Mouse (Mus musculus) spleen, postnatal 4 days (tissue): ENCODE results near the gene Gtpbp2.
A peak's percentile ranks its signal among the peaks of the same experiment; 100 is the strongest.

Experiments
- DNase-seq, 2 experiments: peaks; one replicate each; pipeline ENCODE4 v3.0.0; 2022; ENCODE audit warnings: low spot score in 2 of 2

Gtpbp2 gene

DNA sequence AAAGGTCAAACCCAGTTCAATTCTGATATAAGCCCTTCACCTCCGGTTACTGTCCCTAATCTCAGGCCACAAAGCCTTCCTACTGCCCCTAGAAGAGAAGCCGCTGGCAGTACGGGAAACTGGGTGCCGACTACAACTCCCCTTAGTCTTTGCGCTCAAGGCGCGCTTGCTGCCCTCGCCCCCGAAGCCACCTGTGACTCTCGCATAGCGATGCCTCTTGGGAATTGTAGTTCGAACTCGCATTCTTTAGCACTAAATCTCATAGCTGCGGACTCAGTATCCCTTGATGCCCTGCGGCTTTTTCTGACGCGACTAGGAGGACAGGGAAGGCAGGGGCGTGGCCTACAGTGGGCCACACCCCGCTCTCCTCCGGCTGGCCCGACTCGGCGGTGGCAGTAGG, at the start of gene Gtpbp2:
Gene Gtpbp2 (plus strand): TSS at position 347 of the 400 bp plus-strand sequence.
- peak; percentile 94 to 95 for DNase-seq

DNA sequence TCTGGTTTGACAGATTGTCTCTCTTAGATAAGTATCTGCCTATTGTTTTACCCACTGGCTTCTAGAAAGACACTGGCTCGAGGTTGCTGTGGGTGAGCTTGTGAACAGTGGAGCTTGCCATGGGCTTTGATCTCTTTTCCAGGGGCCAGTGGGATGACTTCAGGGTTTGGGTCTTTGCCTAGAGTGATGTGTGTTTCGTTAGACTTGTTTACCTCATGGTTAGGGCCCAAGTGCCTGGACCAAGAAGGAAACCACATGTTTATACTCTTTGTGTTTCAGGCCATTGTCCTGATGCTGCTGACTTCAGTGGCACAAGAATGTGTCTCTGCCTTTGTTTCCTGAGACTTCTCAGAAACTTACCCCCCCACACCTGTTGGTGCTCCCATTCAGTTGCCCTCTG, 45.3 kb upstream of the Gtpbp2 start:
- no peak for DNase-seq

DNA sequence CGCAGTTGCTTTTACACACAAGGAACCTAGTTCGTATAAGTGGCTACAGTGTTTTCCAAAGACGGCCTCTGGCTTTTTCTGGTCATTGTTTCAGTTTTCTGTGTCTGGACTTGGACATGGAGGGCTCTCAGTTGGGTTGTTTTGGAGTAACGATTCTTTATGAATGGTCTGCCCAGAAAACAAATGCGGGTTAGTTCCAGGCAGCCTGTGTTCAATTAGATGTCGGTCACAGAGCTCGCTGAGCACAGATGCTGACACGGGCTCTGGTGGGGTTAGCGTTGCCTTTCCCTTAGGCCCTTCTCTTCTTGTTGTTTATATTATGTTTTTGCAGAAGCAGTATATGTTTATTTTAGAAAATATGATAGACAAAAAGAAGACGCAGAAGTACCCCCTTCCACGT, 44.7 kb upstream of the Gtpbp2 start:
- DNase-seq: no peak

DNA sequence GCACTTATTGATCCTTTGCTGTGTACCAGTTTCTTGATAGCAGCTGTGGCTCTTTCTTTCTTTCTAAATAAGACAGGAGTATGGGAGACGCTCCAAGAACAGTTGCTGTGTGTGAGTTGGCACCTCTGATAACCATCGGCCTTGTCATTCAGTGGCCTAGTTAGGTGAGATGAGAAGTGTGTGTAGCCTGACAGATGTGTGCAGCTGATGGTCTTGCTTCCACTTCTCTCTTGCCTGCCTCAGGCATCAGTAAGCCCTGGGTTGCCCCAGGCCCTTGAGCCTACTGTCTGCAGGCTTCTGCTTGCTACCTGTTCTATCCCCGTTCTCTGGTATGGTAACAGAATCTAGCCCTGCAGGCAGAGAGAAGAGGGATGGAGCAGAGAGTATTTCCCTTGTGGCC, 44.0 kb upstream of the Gtpbp2 start:
- DNase-seq: no peak

DNA sequence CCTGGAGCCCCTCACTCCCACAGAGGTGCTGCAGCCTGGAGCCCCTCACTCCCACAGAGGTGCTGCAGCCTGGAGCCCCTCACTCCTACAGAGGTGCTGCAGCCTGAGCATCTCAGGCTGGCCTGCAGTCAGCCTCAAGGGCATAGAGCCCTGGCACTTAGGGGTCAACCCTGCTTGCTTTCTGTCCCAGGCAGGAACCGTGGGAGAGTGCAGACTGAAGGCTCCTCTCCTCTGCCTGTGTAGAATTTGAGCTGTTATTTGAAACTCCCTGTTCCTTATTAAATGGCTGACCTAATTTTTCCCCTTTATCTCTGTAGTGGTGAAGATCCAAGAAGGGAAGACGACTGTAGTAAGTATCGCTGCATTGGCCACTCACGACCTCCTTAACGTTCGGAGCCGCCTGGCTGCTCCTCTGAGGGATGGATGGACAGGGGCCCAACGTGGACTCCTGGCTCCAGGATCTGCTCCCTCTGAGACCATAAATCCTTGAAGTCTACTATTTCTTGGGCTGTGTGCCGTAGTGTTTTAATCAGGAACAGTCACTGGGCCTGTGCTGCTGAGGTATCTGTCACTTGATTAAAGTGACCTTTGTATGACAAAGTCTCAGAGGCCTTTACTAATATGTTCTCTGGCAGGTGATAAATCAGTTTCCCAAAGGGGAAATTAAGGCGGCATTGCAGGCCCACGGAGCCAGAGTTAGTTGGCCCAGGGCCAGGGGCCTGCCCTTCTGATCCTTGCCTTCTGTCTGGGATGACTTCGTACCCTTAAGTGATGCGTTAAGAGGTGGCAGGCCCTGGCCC, 43.0 kb upstream of the Gtpbp2 start:
- no peak for DNase-seq

DNA sequence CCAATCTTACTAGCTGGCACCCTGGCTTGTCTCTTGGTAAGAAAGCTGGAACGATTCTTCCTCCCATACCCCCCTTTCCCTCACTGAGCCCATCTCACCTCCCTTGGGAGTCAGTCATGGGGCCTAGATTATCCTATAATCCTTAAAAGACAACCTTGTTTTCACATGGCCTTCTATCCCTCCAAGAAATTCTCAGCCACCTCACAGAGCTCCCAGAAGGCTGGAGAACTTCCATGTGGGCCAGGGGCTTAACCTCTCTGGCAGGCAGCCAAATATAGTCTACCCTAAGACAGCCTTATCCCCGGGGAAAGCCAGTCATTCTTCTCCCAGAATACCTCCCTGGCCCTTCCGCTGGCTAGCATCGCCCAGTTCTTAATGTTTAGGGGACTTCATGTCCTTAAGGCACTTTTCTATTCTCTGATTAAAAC, 42.4 kb upstream of the Gtpbp2 start:
- no peak for DNase-seq

DNA sequence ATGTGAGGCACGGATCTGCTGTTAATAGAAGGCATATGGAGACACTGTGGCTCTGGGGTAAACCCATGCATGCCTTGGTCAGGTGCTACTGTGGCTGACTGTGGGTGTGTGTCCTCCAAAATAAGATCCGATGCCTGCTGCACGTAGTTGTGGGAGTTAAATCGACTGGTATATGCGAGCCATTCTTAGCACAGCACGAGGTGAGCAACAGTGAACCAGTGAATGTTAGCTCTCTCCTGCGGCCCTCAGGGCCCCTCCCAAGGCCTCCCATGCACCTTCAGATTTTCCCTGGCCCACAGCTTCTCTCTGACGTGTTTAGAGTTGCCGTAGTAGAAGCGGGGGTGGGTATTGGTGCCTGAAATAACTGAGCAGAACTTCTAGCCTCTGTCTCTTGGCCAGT, 41.2 kb upstream of the Gtpbp2 start:
- no peak for DNase-seq

DNA sequence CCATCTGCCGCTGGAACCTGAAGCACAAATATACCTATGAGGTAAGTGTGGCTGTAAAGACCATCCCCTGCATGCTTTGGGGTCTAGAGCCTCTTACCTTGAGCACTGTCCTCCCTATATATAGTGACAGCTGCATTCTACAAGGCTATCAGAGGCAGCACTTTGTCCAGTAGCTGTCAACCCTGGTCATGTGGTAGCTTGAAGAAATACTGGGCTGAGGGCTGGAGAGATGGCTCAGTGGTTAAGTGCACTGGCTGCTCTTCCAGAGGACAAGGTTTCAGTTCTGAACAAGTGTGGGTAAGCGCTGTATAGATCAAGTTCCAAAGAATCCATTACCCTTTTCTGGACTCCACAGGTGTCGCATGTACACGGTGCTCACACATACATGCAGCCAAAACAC, 38.0 kb upstream of the Gtpbp2 start:
- DNase-seq: no peak

DNA sequence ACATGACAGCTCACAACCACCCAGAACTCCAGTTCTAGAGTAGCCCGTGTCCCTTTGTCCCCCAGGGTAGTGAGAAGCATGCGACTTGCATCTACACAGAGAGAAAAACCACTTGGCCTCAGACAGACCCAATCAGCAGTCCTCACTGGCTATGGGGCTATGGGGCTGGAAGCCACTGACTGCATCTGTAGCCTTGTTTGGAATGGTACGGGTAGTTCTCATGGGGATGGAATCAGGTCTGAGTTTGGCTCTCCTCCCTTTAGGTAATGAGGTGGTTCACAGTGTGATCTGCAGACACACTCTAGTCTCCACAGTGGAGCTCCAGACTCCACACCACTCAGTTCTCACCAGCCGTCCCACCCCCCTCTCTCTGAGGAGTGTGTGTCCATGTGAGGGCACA, 37.5 kb upstream of the Gtpbp2 start:
- DNase-seq: no peak

DNA sequence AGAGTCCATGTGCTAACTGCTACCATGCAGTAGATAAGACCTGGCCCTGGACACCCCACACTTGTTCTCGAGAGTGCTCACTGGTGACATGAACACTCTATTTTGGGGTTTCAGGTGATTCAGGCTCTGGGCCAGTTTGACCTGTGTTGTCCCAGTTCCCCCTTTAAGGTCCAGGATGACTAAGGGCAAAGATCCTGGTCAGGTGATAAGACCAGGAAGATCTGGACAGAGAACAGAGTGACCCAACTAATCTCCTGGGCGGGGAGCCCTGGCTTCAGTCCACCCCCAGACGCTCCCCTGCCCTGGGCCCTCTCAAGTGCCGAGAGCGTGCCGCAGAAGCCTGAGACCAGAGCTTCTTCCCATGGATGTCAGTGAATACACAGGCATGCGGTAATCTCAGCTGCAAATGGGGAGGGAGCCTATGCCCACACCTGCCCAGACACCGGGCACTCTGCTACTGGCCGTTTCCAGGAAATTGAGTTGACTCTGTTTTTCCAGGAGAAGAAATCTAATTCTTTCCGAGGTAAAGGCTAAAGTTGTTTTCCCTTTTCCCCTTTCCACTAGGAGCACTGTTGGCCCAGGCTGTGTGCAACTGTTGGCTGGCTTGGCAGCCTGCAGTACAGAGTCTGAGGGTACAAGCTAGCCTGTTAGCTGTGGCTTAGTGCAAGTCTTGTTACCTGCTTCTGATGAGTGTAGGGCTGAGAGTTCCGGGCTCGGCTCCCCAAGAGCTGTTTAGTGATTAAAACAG, 36.7 kb upstream of the Gtpbp2 start:
- no peak for DNase-seq

DNA sequence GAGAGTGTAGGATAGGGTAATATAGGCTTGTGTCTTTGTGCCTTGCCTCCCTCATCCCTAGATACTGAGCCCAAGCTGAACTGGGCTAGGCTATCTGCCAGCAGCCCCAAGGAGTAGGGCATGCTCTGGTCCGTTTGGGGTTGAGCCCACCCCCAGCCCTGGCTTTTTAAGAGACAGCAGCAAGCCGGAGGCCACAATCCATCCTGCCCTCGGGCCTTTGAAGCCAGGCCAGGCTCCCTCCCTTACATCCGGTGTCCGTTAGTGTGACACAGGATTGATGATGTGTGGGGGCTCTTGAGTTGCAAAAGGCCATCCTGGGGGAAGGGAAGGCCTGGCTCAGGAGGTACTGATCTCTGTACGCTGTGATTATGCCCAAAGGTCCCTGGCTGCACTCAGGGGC, 34.2 kb upstream of the Gtpbp2 start:
- DNase-seq: no peak

DNA sequence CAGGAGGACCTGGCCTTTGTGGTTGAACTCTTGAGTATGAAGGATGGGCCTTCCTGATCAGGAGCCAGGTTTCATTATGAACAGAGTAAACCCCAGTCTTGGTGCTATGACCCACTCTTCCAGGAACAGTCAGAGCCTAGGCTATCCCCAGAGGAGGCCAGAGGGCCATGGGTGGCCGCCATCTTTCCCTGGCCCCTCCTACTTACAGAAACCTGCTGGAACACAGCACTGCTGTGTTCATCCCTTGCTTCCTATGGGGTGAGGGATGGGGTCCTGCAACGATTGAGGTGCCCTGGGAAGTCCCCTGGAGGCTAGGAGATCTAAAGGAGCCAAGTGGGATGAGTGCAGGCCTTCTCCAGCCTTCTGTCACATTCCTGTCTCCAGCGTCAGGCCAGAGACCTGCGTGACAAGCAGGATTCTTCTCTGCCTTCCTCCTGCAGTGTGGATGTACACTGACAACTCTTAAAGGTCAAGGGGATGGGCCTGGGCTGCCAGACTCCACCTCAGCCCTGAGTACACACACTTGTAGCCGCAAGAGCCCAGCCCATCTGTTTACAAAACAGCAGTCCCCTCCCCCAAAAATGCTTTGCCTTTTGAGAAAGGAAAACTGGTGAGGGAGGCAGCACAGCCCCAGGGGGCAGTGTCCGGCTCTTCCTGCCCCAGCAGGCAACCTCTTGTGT, 32.9 kb upstream of the Gtpbp2 start:
- DNase-seq: no peak

DNA sequence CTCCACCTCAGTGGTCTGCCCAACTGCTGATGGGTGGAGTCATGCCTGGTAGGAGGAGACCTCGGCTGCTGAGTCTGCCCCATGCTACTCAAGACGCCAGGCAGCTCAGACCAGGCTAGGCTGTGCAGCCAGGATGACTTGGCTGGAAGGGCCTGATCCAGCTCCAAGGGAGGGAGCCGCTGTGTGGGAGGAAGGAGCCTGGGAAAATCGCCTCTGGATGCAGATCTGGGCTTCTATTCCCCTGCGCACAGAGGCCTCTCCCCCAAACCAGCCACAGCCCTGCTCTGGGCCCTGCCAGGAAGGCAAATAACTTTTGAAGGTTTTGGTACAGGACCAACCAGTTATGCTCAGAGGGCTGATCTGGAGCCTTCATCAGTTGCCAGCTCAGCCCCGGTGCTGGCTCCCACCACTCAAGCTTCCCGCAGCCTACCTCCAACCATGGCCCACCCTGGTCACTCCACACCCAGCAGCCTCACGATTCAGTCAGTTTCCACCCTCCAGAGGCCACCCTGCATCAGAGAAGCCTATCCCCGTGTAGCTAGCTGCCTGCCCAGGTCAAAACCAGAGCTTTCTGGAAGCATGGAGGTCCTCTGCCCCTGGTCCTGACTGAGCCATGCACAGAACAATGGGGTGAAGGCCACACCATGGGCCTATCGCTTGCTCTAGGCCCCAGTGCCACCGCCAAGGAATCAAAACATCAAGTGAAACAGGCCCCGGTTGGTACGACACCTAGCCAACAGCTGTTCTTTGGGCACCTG, 30.9 kb upstream of the Gtpbp2 start:
- DNase-seq: no peak

DNA sequence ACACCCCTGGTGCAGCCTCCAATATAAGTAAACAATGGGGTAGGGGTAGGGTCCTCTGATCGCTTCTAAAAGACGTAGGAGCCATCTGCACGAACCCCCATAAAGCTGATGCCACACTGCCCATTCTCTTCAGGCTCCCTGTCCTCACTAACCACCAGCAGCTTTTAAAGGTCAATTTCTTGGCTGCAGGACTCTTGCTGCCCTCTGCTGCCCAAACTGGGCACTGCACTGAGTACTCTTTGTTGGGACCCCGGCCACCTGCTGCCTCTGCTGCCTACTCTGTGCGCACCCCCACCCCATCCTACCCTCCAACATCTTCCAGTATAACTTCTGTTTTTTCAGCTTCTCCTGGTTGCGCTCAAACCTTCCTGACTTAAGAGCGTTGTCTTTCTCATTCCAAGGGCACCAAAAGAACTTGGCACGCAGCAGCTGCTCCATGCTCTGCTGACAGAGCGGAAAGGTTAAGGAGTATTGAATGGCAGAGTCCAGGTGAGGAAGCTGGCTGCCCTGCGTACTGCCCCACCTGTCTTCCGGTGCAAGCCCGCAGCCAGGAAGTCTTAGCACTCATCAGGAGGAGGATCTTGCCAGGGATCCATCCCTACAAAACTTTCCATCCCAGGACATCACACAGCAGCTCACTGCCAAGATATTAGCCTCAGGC, 28.6 kb upstream of the Gtpbp2 start:
- DNase-seq: peak; percentile 70 to 89

DNA sequence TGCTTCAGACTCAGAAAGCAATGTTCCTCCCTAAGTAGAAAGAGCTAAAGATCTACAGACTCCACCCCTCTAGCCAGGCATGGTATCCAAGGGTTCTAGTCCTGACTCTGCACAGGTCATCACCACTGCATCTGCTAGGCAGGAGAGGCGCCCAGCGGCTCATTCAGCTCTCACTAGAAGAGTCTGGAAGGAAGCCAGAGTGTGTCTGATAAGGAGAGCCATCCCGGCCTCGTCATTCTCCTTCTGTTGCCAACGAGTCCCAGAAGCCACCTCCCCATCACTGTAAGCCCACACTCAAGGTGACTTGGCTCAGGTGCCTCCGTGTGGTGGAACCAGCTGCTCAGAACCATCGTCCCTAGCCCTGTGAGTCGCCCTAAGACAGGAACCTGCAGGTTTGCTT, 28.0 kb upstream of the Gtpbp2 start:
- DNase-seq: no peak

DNA sequence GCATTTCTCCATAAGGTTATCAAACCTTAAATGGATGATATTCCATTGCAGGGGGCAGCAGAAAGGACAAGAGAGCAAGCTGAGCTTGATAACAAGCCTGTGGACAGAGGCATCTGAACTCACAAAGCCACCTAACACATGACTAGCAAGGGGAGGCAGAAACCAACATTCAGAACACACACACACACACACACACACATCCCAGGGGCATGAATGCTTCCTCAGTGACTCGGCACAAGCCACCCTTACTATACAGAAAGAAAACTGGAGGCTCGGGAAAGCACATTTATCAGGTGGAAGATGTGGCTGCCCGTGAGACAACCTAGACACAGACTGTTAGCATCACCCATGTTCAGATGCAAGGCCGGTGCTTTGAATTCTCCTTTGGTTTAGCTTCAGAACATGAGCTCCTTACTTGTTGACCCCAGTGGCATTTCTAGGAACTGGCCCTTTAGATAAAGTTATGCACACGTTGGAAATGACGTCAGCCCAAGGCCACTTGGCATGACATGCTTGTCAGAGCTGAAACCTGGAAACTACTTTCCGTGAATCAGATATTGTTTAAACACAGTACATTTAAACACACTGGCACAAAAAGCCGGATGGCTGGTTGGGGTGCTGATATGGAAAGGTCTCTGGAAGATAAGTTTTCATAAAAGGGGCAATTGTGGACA, 22.1 kb upstream of the Gtpbp2 start:
- no peak for DNase-seq

DNA sequence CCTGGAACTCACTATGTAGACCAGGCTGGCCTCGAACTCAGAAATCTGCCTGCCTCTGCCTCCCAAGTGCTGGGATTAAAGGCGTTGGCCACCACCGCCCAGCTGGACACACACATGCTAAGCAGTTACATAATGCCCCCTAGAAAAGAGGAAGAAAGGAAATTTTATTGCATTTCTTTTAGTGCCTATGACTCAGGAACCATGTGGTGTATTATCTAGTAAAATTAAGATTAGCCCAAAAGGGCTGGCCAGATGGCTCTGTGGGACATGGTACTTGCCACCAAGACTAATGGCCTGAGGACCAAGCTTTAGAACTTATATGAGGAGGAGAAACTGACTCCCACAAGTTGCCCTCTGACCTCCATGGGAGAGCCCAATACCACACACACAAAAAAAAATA, 21.0 kb upstream of the Gtpbp2 start:
- DNase-seq: no peak

DNA sequence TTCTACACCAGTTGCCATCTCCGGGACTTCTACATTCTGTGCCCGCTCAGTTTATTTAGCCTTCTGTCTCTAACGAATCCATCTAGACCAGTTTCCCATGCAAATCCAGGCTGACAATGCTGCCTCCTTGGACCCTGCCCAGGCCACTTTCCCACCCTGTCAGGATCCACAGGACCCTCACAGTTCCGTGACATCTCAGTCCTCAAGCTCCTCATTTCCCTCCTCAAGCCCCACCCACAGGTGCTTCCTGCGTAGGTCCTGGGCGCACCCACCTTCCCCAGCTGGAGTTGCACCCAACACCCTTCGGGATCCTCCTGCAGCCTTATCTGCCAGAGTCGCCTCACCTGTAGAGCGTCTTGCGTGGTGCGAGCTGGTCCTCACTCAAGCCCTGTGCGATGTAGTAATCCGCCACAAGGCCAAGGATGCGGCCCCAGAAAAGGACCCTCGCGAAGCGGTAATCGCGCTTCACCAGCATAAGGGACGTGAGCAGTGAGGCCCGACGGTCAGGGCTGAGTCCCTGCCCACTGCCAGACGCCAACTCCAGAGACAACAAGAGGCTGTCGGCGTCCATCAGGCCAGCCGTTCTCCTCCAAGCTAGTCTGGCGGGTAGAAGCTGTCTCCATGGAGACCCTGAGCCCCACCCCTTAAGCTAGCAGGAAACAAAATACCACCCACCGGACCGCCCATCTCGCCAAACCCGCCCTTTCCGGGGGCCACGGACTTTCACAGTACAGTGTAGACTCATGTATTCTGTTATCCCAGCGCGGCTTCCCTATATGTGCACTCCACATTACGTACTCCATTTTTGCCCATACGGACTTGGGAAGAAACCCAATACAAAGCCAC, 17.0 kb upstream of the Gtpbp2 start, which contains the start of gene Rsph9:
Gene Rsph9 (minus strand): TSS at position 639 of the 846 bp plus-strand sequence.
- peak; percentile 81 to 87 for DNase-seq

DNA sequence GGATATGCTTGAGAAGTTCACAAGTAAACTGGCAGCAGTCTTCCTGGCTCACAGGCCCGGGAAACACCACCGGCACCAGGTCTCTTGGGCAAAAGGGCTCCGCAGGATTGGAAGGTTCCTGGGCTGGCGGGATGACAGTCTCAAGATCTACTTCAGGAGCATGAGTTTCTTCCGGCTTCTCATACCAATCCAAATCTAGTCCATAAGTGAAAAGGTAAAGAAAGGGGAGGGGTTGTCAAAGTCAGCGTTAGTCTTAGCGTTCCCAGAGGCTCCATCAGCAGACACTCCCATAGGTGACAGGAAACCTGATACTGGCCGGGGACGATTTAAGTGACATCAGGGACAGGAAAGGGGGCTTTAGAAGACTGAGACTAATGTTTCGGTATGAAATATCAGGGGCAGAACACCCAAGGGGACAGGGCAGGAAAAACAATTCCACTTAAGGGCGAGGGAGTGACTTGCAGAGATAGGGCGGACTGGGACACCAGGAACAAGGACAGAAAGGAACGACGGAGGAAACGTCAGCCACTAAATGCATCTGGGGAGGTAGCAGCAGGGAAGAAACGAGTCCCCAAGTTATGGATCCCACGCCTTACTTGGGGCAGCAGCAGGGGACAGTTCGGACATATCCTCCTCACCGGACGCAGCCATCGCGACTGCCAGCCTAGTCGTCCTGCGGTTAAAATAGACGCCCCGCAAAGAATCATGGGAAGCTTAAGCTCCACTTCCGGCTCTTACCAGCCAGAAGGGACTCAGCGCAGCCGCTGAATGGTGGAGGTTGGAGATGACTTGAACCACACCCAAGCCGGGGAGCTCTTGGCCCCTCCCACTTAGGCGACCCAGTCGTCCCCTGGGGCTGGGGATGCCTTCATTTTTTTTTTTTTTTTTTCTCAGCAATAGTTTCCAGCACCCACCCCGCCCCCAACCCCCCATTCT, 7.7 kb upstream of the Gtpbp2 start, which contains the start of gene Mad2l1bp:
Gene Mad2l1bp (minus strand): TSS at position 707 of the 936 bp plus-strand sequence.
- peak; percentile 92 for DNase-seq
